Mouse (Mus musculus): Measurements from ENCODE around the gene Cdc42ep3. TPM values are rescaled to one million over a fixed set of nuclear protein-coding genes. Genes with fewer than 3 reads are reported as not detected.

The Cdc42ep3 gene
- polyA plus RNA-seq, 1 experiment: 29.6 TPM

- TF ChIP-seq CTCF (IDR thresholded peaks at IDR 0.05; ENCODE audit: control insufficient read depth, insufficient read depth, low read length) (no peak), POLR2A (IDR thresholded peaks at IDR 0.05; ENCODE audit: borderline replicate concordance, control insufficient read depth, low read depth, low read length) (no peak)
- H3K4me3 ChIP-seq (replicated peaks; ENCODE audit: control insufficient read depth, low read depth, low read length): no peak overlapping the region
- no peak overlapping the region for H3K27ac ChIP-seq (ENCODE audit: control insufficient read depth, insufficient read depth, low read depth, low read length, poor library complexity)
- H3K4me1 ChIP-seq (ENCODE audit: control insufficient read depth, insufficient read depth, low read length): peaks cover 2% of the 10 kb centered on the region
- WGBS: 66% methylated on average over 1 of the region's 1 CpGs
Observed at GRCm38 (mm10) chr17:79310465-79310864, 44.4 kb downstream of the Cdc42ep3 start.

- Histone ChIP-seq H3K27ac (ENCODE audit: control insufficient read depth, insufficient read depth, low read depth, low read length, poor library complexity) (no peak overlapping the region), H3K4me1 (ENCODE audit: control insufficient read depth, insufficient read depth, low read length) (peaks cover 2% of the 10 kb centered on the region), H3K4me3 (replicated peaks; ENCODE audit: control insufficient read depth, low read depth, low read length) (no peak overlapping the region)
- TF ChIP-seq POLR2A (IDR thresholded peaks at IDR 0.05; ENCODE audit: borderline replicate concordance, control insufficient read depth, low read depth, low read length) (no peak), CTCF (IDR thresholded peaks at IDR 0.05; ENCODE audit: control insufficient read depth, insufficient read depth, low read length) (no peak)
- 84% methylated on average over 1 of the region's 1 CpGs for WGBS
Observed at GRCm38 (mm10) chr17:79309506-79309905, 45.4 kb downstream of the Cdc42ep3 start.

GRCm38 (mm10) chr17:79305644-79306043, 49.2 kb downstream of the Cdc42ep3 start:
- WGBS: 72% methylated on average over 7 of the region's 7 CpGs
- TF ChIP-seq POLR2A (IDR thresholded peaks at IDR 0.05; ENCODE audit: borderline replicate concordance, control insufficient read depth, low read depth, low read length): no peak
- no peak for TF ChIP-seq CTCF (IDR thresholded peaks at IDR 0.05; ENCODE audit: control insufficient read depth, insufficient read depth, low read length)

GRCm38 (mm10) chr17:79303744-79304497, 51.0 kb downstream of the Cdc42ep3 start:
- Histone ChIP-seq H3K4me1 (ENCODE audit: control insufficient read depth, insufficient read depth, low read length) (peaks cover 3% of the 10 kb centered on the region), H3K27ac (ENCODE audit: control insufficient read depth, insufficient read depth, low read depth, low read length, poor library complexity) (peak overlapping the region; percentile 80), H3K4me3 (replicated peaks; ENCODE audit: control insufficient read depth, low read depth, low read length) (no peak overlapping the region)
- TF ChIP-seq CTCF (IDR thresholded peaks at IDR 0.05; ENCODE audit: control insufficient read depth, insufficient read depth, low read length) (no peak), POLR2A (IDR thresholded peaks at IDR 0.05; ENCODE audit: borderline replicate concordance, control insufficient read depth, low read depth, low read length) (no peak)
- WGBS: 41% methylated on average over 17 of the region's 17 CpGs

More at GRCm38 (mm10) chr17:79305644-79306043, 49.2 kb downstream of the Cdc42ep3 start:
- no peak overlapping the region for H3K4me3 ChIP-seq (replicated peaks; ENCODE audit: control insufficient read depth, low read depth, low read length)
- H3K4me1 ChIP-seq (ENCODE audit: control insufficient read depth, insufficient read depth, low read length): peaks cover 3% of the 10 kb centered on the region
- no peak overlapping the region for H3K27ac ChIP-seq (ENCODE audit: control insufficient read depth, insufficient read depth, low read depth, low read length, poor library complexity)

- no peak for TF ChIP-seq POLR2A (IDR thresholded peaks at IDR 0.05; ENCODE audit: borderline replicate concordance, control insufficient read depth, low read depth, low read length)
- TF ChIP-seq CTCF (IDR thresholded peaks at IDR 0.05; ENCODE audit: control insufficient read depth, insufficient read depth, low read length): no peak
- WGBS: 38% methylated on average over 3 of the region's 3 CpGs
- Histone ChIP-seq H3K4me3 (replicated peaks; ENCODE audit: control insufficient read depth, low read depth, low read length) (no peak overlapping the region), H3K4me1 (ENCODE audit: control insufficient read depth, insufficient read depth, low read length) (peaks cover 3% of the 10 kb centered on the region), H3K27ac (ENCODE audit: control insufficient read depth, insufficient read depth, low read depth, low read length, poor library complexity) (peak overlapping the region; percentile 80)
Observed at GRCm38 (mm10) chr17:79303238-79303637, 51.7 kb downstream of the Cdc42ep3 start.

- Histone ChIP-seq H3K4me1 (ENCODE audit: control insufficient read depth, insufficient read depth, low read length) (peaks cover 1% of the 10 kb centered on the region; the same call in 1 of the 2 replicates), H3K27ac (ENCODE audit: control insufficient read depth, insufficient read depth, low read depth, low read length, poor library complexity) (no peak overlapping the region)
- TF ChIP-seq CTCF (IDR thresholded peaks at IDR 0.05; ENCODE audit: control insufficient read depth, insufficient read depth, low read length) (no peak), POLR2A (IDR thresholded peaks at IDR 0.05; ENCODE audit: borderline replicate concordance, control insufficient read depth, low read depth, low read length) (no peak)
Observed at GRCm38 (mm10) chr17:79299925-79300324, 55.0 kb downstream of the Cdc42ep3 start.

GRCm38 (mm10) chr17:79298968-79299367, 55.9 kb downstream of the Cdc42ep3 start:
- H3K27ac ChIP-seq (ENCODE audit: control insufficient read depth, insufficient read depth, low read depth, low read length, poor library complexity): peak overlapping the region; percentile 41; the same call in 1 of the 2 replicates
- H3K4me1 ChIP-seq (ENCODE audit: control insufficient read depth, insufficient read depth, low read length): peaks cover 1% of the 10 kb centered on the region; the same call in 1 of the 2 replicates
- TF ChIP-seq CTCF (IDR thresholded peaks at IDR 0.05; ENCODE audit: control insufficient read depth, insufficient read depth, low read length): no peak
- TF ChIP-seq POLR2A (IDR thresholded peaks at IDR 0.05; ENCODE audit: borderline replicate concordance, control insufficient read depth, low read depth, low read length): no peak
- no peak overlapping the region for H3K4me3 ChIP-seq (replicated peaks; ENCODE audit: control insufficient read depth, low read depth, low read length)

More at GRCm38 (mm10) chr17:79299925-79300324, 55.0 kb downstream of the Cdc42ep3 start:
- WGBS: 93% methylated on average over 1 of the region's 1 CpGs
- H3K4me3 ChIP-seq (replicated peaks; ENCODE audit: control insufficient read depth, low read depth, low read length): no peak overlapping the region

GRCm38 (mm10) chr17:79295926-79296325, 59.0 kb downstream of the Cdc42ep3 start:
- 41% methylated on average over 4 of the region's 4 CpGs for WGBS

More at GRCm38 (mm10) chr17:79295926-79296325, 59.0 kb downstream of the Cdc42ep3 start:
- TF ChIP-seq CTCF (IDR thresholded peaks at IDR 0.05; ENCODE audit: control insufficient read depth, insufficient read depth, low read length) (no peak), POLR2A (IDR thresholded peaks at IDR 0.05; ENCODE audit: borderline replicate concordance, control insufficient read depth, low read depth, low read length) (no peak)
- Histone ChIP-seq H3K4me3 (replicated peaks; ENCODE audit: control insufficient read depth, low read depth, low read length) (no peak overlapping the region), H3K4me1 (ENCODE audit: control insufficient read depth, insufficient read depth, low read length) (no peaks in the 10 kb centered on the region; the same call in 1 of the 2 replicates), H3K27ac (ENCODE audit: control insufficient read depth, insufficient read depth, low read depth, low read length, poor library complexity) (no peak overlapping the region)
